30 mouse cellular contexts compared by ENCODE assay signal in genomic region chr5:35666152-35666551, GRCm38 (mm10). TPM values are rescaled to one million over a fixed set of nuclear protein-coding genes. Genes with fewer than 3 reads are reported as not detected.
"Had no signal": no experiment of that assay in that cellular context is flagged by ENCODE, and none has a peak within 500 bp of the region (broad histone marks: within the 10 kb centered on the region; RNA-seq: fewer than 3 reads in every experiment).

No protein-coding gene starts in this region.

- DNase-seq: cerebellum, adult 18-20 months; cerebellum, adult 2 months; cerebellum, adult 8-10 months; cerebellum, adult 9-10 months; cerebellum, adult 9-11 months; cerebellum, postnatal 10 days; cerebellum, postnatal 14 days; cerebellum, postnatal 25 days; cerebellum, postnatal 36 days; embryo, embryonic 11 days; forebrain, postnatal 0 days; gastrocnemius, postnatal 10 days; gastrocnemius, postnatal 25 days; gastrocnemius, postnatal 36 days; heart, adult 18-20 months had no signal

- H3K9ac ChIP-seq: embryonic facial prominence, embryonic 12.5 days; embryonic facial prominence, embryonic 13.5 days; embryonic facial prominence, embryonic 15.5 days; forebrain, embryonic 12.5 days; forebrain, embryonic 13.5 days; forebrain, embryonic 15.5 days; forebrain, postnatal 0 days had no signal

- H3K4me2 ChIP-seq: embryonic facial prominence, embryonic 12.5 days; embryonic facial prominence, embryonic 13.5 days; embryonic facial prominence, embryonic 15.5 days; forebrain, embryonic 12.5 days; forebrain, embryonic 13.5 days; forebrain, embryonic 15.5 days had no signal

- H3K27me3 ChIP-seq: embryonic facial prominence, embryonic 13.5 days; embryonic facial prominence, embryonic 15.5 days; forebrain, embryonic 12.5 days; forebrain, embryonic 13.5 days; forebrain, embryonic 15.5 days had no signal

- H3K27ac ChIP-seq: embryonic facial prominence, embryonic 10.5 days; embryonic facial prominence, embryonic 12.5 days; embryonic facial prominence, embryonic 13.5 days; embryonic facial prominence, embryonic 15.5 days; forebrain, embryonic 10.5 days; forebrain, embryonic 12.5 days; forebrain, embryonic 13.5 days; forebrain, embryonic 15.5 days; heart, adult 2 months; heart, embryonic 10.5 days had no signal

- H3K36me3 ChIP-seq: embryonic facial prominence, embryonic 10.5 days; embryonic facial prominence, embryonic 12.5 days; embryonic facial prominence, embryonic 13.5 days; embryonic facial prominence, embryonic 15.5 days; forebrain, embryonic 10.5 days; forebrain, embryonic 12.5 days; forebrain, embryonic 15.5 days; heart, embryonic 10.5 days had no signal

- H3K4me3 ChIP-seq: embryonic facial prominence, embryonic 10.5 days; embryonic facial prominence, embryonic 12.5 days; embryonic facial prominence, embryonic 13.5 days; embryonic facial prominence, embryonic 15.5 days; erythroblast, embryonic 14.5 days; forebrain, embryonic 10.5 days; forebrain, embryonic 12.5 days; forebrain, embryonic 13.5 days; forebrain, embryonic 15.5 days; heart, adult 2 months; heart, embryonic 10.5 days had no signal

- H3K9me3 ChIP-seq: embryonic facial prominence, embryonic 10.5 days; embryonic facial prominence, embryonic 12.5 days; embryonic facial prominence, embryonic 13.5 days; embryonic facial prominence, embryonic 15.5 days; forebrain, embryonic 10.5 days; forebrain, embryonic 12.5 days; forebrain, embryonic 13.5 days; forebrain, embryonic 15.5 days; heart, embryonic 10.5 days had no signal

- ATAC-seq: forebrain, embryonic 13.5 days; forebrain, embryonic 14.5 days; forebrain, embryonic 15.5 days; forebrain, embryonic 16.5 days; forebrain, postnatal 0 days had no signal

- H3K4me1 ChIP-seq: forebrain, embryonic 12.5 days; forebrain, embryonic 13.5 days; forebrain, embryonic 15.5 days had no signal

RNA-seq across cellular contexts. Expression of gene Htra3, which starts 13.4 kb away (rescaled TPM):
- total RNA-seq: common myeloid progenitor, adult 5-6 weeks; granulocyte monocyte progenitor cell, adult 5-6 weeks had no signal
- polyA plus RNA-seq: erythroblast, embryonic 14.5 days had no signal
